Mouse (Mus musculus) gastrocnemius, adult 8-10 months (tissue): ENCODE data around the gene Bmp6. TPM values are rescaled to one million over a fixed set of nuclear protein-coding genes. Genes with fewer than 3 reads are reported as not detected.

ENCODE experiments used
- DNase-seq, 2 experiments: peaks; one replicate each; pipeline ENCODE4 v3.0.0; 2022; ENCODE audit warnings: low spot score in 2 of 2
- total RNA-seq, 4 experiments: library from RNA; stranded (reverse); gene quantifications; 2 replicates each; pipeline ENCODE4 v1.2.4; 2022

Gene Bmp6
- total RNA-seq, result 10 to 100 TPM in 2 of 4 experiments, 1 to 10 TPM in 2; 5.0 to 11.7 (median 9.3) TPM

DNA sequence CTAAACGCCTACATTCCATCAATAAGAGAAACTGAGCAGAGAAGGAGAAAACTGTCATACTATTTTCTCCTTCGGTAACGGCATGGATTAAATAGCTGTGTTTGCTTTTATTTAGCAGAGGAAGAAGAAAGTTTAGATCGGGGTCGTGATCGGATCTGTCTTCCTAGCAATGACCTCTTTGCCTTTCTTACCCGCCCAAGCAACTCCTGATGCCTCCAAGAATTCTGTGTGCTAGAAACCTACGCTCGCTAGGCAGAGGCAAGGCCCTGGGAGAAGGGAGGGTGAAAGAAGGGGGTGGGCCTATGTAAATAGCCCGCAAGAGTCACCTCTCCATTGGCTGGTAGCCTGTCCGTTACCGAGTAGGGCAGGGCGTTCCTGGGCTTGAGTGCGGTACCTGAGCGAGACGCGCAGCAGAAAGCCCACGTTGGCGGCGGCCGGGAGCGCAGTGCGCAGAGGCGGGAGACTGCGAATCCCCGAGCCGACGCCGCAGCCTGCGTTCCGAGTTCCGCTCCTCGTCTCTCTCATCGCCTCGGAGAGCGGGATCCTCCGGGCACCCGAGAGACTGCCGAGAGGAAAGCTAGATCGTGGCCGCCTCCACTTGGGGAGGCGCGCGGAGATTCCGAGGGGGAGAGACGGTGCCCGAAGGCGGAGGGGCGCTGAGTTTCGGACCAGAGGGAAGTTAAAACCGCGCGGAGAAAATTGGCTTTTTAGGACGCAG is at the start of gene Bmp6:
Gene Bmp6 (plus strand): TSS at position 395 of the 718 bp plus-strand sequence.
- peak; percentile 66 to 71 for DNase-seq

DNA sequence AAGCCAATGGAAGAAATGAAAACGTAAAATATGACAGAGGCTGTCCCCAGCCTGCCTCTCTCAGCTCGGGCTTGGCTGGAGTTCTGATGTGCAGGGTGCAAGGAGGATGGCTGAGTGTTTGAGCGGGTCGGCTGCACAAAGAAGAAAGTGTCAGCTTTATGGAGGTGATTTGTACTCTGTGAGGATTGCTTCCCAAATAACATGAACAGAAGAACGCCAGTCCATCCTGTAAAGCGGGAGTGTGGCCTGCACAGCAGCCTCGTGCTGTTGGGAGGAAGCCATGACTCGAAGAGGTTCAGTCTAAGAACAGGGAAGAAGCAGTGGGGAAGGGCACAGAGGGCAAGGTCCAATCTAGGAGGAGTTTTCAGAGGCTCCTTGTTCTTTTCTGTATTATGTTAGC is 48.7 kb upstream of the Bmp6 start:
- DNase-seq, result no peak

DNA sequence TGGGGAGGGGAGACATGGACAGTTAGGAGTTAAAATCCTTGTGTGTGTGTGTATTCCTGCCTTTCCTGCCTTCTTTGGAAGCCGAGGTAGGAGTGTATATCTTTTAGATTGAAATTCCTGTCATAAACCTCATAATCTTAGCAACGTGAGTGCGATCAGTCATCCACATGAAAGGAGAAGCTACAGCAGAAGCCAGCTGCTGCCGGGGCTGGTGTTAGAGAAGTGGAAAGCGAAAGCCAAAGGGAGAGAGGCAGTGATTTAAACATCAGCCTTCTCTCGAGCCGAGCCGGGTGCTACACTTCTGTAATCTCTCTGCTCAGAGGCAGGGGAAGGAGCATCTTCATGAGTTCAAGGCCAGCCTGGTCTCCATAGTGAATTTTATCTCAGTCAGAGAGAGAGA is 48.3 kb upstream of the Bmp6 start:
- DNase-seq, result no peak

DNA sequence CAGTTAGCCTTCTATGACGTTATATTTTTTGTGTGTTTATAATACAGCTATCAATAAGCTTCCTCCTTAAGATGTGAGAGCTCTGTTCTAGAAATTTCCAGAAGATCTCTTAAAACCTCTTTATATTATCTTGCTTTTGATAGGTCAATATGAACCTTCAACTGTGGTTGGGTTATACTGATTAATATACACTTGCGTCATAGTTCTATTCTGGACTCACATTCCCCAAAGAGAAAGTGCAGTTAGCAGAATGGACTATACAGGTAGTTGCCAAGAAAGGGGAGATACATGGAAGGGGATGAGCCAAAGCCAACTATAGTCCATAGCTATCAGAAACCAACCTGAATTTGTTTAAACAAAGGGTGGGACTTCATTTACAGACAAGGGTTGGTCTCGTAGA is 33.8 kb upstream of the Bmp6 start:
- no peak for DNase-seq

DNA sequence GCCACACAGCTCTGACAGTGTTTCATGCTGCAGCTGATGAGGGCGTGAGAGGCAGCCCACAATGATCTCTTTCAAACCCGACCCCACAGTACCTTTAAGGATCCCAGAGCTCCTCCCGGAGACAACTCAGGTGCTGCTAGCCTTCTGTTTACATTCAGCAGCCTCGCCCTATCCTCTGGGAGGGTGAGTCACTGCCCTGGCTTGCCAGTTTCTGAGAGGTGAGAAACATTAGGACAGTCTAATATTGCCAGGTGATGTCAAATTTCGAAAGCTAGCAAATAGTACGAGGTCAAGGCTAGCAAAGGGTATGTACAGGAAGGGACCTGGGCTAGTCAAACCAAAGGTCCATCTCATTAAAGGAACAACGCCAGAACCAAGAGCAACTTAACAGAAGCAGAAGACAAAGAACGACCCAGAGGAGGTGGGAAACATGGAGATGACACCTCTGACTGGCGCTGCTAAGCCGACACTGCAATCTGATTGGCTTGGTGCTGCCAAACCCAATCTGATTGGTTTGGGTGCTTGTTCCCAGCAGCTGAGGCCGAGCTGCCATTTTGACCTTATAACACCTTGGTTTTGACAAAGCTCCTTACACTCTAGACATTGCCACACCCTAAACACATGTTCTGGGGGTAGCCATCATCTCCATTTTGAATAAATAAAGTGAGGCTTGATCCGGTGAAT is 32.4 kb upstream of the Bmp6 start:
- no peak for DNase-seq

DNA sequence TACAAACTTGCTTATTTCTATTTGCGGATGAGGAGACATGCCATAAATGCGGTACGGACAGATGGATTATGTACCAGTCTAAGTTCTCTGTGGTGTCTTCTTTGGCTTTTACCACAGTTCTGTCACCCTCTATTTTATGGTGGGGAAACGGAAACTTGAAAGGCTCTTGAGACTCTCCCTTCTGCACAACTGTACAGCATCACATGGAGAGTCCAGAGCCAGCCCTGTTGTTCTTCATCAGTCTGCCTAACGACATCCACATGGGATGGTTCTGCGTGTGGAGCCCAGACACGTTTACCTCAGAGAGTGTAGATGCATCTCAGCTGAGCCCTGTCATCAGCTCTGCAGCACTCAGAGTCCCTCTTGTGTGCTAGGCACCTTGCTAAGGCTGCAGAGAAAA is 30.3 kb upstream of the Bmp6 start:
- DNase-seq, result no peak

DNA sequence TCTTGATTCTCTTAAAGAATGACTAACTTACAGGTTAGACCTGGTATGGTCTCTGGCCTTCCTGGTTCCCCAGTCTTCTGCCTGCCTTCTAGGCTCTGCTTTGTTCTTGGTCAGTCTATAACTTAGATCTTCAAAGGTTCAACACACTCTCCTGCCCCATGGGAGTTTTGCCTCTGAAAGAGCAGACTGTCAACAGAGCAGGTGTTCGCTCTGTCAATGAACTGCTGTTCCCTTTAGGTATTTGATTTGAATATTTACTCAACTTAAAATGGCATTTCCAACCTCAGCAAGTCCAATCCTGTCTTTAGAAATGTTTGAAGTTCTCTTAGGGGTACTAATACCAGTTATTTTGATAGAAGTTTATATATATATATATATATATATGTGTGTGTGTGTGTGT is 26.5 kb upstream of the Bmp6 start:
- DNase-seq, result no peak

DNA sequence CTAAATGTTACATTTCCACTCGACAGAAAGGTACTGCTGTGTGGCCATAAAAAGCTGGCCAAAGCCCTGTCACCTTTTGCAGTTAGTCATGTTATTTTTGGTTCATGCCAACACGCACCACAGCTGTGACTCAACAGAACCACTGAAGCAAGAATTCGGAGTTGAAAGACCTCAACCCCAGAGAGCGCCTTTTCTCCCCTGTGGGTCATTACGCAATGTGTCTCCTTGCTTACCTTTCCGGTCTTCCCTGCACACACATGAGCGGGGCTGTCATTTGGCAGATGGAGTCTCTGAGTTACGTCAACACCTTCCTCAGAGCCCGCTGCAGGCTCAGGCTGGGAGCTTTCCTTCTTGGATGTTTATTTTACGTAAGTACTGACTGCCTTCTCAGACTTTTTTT is 24.6 kb upstream of the Bmp6 start:
- no peak for DNase-seq

DNA sequence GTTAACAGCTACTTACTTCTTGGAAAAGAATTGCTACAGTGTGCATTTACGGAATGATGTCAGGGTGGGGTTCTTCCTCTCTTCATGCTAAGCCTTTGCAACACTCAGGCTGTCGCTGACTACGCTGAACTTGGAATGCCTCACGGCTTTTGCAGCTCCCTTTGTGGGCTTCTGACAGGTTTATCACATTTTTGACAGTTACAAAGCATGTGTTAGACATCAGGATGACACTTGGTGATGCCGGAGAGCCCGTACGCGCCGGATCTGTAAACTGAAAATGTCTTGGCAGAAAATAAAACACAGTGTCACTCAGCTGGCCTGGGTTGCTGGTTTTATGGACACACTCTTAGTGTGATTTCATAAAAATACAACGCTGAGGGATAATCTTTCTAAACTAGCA is 20.5 kb upstream of the Bmp6 start:
- DNase-seq, result no peak

DNA sequence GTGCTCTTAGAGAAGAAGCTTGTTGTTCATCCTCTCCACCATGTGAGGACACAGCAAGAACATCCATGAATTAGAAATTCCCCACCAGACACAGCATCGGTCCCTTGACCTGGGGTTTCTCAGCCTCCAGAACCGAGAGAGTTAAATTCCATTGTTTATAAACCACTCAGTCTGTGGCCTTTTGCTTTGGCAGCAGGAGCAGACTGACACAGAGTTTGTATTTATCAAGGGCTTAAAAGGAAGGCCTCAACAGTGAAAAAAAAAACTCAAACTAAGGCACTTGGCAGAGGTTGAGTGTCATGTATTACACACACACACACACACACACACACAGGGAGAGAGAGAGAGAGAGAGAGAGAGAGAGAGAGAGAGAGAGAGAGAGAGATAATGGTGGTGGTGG is 17.5 kb upstream of the Bmp6 start:
- no peak for DNase-seq

DNA sequence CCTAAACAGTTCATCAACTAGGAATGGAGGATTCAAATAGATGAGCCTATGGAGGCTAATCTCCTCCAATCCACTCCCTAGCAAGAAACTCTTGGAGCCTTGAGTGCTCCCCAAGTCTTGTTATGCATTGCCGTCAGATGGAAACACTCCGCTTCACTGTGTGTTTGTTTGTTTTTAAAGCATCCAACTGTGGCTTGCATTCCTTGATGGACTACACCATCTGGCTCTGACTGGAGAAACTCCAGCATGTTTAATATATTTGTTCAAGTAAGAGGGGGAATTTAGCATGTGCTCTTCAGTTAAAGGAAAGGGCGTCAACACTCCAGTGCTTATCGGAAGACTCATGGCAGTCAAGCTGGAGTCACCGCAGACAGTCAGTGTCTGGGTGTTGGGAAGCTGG is 11.4 kb upstream of the Bmp6 start:
- DNase-seq, result no peak

DNA sequence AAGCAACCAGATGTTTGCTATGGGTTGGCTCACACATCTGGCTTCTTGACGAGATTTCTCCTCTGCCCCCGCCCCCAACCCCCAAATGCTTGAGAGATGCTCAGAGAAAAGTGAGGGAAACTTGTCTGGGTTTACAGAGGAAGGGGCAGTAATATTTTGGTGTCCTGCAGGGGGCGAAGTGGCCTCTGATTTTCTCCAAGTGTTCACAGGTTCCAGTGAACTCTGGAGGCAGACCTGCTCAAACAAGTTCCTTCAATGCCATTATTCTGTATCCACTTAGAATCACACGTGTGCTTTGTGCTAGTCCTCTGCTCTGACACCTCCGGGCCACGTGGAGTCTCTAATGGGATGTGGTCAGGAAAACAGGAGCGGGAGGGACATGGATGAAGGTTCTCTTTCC is 2.3 kb upstream of the Bmp6 start:
- peak; percentile 30 to 44 for DNase-seq

DNA sequence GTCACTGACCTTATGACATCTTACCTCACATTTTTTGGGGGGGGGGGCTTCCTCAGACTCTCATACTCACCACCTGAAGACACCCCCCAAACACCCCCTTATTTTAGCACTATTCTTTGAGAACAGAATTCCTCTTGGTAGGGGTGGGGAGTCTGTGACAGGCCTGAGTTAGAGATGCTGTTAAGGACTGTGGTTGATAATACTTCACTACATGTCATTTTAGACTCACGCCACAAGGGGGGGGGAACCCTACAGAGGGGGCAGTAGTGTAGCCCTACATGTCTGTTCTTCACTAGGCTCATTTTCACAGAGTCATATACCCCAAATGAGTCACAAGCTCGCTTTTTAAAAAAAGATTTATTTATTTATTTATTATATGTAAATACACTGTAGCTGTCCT is 1.7 kb upstream of the Bmp6 start:
- no peak for DNase-seq

DNA sequence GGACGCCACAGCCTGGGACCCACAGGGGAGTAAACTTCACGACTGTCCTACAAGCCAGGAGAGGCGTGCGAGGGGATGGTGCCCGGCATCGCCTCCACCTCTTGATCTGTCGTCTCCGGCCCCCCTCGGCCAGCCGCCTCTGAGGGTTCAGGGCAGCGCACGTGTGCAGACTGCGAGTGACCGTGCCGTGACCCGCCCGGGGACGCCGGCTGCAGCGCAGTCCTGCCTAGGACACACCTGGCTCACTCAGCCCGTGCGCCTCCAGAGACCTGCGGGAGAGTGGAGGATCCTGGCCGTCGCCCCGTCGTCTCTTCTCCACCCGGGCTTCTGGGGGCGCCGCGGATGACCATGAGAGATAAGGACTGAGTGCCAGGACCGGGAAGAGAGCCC is 519 bp downstream of the Bmp6 start:
- DNase-seq, result no peak

DNA sequence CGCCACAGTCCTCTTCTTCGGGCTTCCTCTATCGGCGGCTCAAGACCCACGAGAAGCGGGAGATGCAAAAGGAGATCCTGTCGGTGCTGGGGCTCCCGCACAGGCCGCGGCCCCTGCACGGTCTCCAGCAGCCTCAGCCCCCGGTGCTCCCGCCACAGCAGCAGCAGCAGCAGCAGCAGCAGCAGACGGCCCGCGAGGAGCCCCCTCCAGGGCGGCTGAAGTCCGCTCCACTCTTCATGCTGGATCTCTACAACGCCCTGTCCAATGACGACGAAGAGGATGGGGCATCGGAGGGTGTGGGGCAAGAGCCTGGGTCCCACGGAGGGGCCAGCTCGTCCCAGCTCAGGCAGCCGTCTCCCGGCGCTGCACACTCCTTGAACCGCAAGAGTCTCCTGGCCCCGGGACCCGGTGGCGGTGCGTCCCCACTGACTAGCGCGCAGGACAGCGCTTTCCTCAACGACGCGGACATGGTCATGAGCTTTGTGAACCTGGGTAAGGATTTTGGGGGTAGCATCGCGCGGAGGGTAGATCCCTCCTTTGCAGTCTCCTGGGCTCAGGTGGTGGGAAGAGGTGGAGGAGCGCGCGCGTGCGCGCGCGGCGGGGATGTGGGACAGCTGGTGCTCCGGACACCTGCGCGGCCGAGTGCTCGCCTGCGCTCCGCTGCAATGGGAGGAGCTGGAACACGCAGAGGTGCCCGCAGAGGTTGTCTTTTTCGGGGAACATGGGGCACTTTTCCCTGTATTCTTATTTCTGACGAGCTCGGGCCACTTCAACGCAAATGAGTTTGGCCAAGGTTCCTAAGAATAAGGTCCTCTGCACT is 1.4 kb downstream of the Bmp6 start:
- DNase-seq, result no peak

DNA sequence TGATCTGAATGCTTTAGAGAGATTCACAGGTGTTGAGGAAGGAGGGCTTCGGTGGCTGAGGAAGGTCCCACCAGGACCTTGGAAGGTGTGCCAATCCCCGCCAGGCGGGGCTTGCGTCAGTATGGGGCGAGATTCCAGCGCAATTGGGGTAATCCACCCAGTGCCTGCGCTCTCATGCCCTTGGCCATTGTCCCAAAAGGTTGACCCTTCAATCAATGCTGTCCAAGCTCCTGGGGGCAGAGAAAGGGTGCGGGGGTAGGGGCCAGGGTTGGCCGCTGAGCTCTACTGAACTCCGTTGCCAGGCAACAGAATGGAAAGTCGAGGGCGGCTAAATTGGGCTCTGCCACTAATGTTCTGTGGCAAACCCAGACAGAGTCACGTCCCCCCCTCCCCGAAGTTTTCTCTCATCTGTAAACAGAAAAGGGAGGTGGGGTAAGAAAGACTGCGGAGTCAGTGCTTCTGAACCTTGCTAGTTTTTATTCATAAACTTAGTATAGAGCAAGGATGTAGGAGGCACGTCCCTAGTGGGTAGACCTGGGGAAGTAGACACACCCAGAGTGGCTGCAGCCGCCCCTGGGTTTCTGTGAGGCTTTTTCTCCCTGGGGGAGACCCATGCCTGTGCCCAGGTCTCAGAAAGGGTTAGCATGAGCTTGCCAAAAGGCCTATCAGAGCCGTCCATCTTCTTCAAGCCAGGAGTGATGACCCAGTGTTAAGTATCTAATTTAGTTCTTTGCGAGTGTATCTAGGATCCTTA is 2.3 kb downstream of the Bmp6 start:
- DNase-seq, result no peak

DNA sequence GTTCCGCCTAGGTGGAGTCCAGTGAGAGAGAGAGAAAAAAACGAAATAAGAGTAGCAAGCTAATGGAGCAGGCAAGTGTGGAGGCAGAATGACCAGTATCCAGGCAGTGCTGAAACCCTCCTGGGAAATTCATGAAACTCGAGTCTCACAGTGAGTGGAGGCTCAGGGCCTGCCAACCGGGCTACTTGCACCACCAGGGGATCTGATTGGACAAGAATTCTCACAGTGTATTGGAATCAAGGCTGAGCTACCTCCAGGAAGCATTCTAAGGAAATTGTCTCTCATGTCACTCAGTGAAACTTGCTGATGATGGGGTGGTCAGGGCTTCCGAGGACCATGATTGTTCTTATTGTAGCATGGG is 2.8 kb downstream of the Bmp6 start:
- DNase-seq, result no peak

DNA sequence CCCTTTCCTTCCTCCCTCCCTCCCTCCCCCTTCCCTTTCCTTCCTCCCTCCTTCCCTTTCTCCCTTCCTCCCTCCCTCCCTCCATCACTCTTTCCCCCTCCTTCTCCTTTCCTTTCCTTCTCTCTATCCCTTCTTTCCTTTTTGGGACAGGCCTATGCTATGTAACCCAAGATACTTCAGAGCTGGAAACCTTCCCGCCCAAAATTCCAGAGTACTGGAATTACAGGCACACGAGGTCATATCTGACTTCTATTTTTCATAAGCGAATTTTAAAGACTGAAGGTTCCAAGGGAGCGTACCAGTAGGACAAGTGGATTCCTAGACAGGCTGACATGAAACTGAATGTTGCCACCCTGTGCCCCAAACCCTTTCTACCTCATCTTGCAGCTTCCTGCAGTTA is 4.1 kb downstream of the Bmp6 start:
- no peak for DNase-seq

DNA sequence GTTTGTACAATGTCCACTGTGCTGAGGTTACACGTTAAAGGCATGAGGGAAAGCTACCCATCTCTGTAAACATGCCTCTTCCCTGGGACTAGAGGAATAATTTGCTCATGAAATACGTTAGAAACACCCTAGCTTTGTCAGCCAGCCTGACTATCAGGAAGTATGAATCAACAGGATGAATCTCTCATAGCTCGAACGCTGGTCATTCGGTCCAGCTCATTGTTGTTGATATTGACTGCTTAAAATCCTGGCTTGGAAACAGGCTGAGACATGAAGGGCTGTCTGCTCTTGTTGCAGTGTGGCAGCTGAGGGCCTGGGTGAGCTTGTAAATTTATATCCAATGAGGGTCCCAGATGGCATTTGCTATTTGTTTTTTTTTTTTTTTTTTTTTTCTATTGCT is 4.9 kb downstream of the Bmp6 start:
- DNase-seq, result no peak

DNA sequence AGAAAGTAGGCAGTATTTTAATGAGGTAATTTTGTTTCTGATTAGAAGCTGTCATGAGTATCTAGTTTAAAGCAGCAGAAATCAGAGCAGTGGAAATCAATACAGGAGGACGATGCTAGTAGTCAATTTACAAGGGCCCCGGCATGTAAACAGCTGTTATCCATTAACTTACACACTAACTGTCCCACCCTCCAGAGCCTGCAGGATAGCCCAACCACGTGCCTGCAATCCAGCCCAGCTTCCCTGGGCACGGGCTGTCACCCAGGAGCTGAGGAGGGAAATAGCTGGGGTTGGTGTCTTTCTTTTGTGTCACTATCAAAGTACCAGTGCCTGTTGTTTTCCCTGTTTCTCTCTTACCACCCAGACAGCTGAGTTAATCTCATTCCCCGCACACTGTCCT is 7.1 kb downstream of the Bmp6 start:
- DNase-seq, result no peak

DNA sequence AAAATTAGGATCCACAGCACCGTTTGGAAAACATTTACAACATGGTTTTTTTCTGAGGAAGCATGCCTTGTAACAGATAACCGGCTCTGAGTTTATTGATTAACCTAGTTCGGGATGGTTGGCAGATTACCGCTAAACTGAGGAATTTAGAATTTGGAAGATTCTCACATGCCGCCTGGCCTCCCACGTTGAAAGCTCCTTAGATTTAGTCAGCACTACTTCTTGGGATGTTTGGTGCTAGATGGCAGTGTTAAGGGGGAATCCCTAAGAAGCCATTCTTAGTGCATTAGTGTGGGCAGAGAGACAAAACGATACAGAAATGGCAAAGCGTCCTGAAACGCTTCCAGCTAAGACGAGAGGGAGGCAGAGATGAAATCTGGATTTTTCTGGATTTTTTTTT is 8.1 kb downstream of the Bmp6 start:
- DNase-seq, result no peak
